Mouse (Mus musculus) heart, postnatal 0 days (tissue): ENCODE results near the gene Pkp4.

Experiments
- CTCF ChIP-seq: IDR thresholded peaks from 2 replicates; pipeline ENCODE4 v1.5.1; 2016; ENCODE audit warnings: antibody characterized with exemption, control low read depth, low read depth
- EP300 ChIP-seq: IDR thresholded peaks from 2 replicates; pipeline ENCODE4 v1.6.1; 2016; ENCODE audit warnings: antibody characterized with exemption, low read depth

DNA sequence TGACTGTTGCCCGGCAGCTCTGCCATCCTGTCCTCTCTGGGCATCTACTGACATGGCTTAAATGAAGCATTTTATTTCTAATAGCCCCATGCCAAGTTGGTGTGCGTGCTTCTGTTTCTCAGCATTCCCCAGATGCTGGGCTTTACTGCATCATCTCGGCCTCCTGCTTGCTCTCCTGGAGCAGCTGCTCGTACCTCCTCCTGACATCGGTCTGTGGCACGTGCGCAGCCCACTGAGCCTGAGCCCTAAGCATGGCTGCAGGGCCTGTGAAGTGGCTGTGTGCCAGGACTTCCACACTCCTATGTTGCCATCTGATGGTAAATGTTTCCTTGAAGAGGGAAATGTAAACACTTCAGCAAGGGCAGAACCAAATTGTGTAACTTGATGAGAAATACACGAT, 30.8 kb downstream of the Pkp4 start:
- TF ChIP-seq CTCF (no peak), EP300 (no peak)
